Mouse (Mus musculus) ovary, adult 18-20 months (tissue): ENCODE data around the gene Thra.
A peak's percentile ranks its signal among the peaks of the same experiment; 100 is the strongest.

Experiments
- DNase-seq: peaks from one replicate; pipeline ENCODE4 v3.0.0; 2022; ENCODE audit warnings: low spot score, mixed read lengths

Gene Thra

DNA sequence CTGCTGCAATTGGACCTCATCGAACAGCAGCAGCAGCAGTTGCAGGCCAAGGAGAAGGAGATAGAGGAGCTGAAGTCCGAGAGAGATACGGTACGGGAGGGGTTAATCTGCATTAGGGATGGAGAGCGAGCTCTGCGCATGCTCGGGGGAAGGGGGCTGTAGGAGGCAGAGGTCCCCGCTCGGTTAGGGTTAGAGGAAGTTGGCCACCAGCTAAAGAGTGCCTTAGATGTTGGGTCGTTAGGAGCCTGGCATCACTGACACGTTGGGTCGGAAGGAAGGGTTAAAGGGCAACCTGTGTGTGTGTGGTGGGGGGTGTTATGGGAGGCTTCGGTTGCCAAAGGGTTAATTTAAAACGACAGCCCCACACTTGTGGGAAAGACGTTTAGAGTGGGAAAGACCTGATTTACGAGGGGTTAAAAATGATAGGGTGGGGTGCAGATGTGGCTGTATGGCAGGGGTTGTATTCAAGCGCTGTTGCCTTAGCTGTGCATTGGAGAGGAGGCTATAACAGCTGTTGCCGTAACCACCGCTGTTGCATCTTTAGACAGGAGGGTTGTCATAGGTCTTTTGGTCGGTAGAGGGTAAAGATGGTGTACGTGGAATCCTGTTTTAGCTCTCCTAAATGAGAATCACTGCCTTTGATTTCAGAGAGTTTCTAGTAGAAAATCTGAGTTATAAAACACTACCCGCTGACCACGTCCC lies 56.2 kb downstream of the Thra start:
- DNase-seq = no peak

DNA sequence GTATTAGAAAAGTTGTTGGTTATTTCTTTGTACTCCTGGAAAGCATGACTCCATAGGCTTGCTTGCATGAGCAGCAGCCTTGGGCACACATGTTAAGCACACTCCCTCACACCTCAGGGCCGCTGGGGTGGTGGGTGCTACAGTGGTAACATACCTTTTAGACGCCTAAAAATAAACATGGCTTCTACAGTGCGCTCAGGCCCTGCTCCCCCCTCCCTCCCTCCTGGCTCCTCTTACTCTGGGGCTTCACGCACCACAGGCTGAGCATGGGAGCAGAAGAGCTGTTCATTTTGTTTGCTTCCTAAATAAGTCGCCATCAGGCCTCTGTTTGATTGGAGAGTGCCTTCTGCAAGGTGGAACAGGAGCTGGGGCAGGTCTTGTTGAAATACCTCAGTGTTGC lies 56.9 kb downstream of the Thra start:
- DNase-seq = no peak

DNA sequence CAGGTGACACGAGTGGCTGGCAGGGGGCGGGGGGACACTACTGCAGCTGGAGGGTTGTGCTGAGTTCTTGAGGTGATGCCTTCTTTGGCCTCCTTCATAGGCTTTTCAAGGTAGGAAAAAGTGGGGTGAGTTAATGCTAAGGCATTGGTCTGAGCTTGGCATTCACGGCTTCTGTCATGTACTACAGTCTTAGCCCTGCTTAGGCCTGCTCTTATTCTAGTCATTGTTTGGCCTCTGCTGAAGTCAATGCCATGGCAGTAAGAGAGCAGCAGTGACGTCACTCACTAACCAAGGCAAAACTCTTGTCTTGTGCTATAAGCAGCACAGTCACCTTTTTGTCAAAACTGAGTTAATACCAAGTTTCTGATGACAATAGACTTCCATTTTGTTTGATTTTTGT lies 57.5 kb downstream of the Thra start:
- no peak for DNase-seq

DNA sequence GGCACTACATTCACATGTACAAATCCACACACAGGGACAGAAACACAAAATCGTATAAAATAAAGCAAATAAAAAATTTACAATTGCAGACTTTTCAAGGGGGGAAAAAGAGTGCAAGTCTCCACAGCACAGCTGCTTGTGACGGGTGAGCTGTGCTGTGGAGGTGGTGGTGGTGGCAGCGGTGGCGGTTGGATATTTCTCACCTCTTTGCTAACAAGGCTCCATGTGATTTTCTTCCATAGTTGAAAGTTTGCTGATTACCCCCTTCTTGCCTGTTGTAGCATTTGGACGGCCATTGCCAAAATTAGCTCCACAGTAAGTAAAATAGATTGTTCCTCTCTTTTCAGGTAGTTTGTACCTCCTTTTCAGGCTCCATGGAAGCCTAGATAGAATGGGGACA lies 64.2 kb downstream of the Thra start, which contains the start of gene Casc3:
Gene Casc3 (plus strand): TSS at position 301 of the 400 bp plus-strand sequence.
- no peak for DNase-seq

DNA sequence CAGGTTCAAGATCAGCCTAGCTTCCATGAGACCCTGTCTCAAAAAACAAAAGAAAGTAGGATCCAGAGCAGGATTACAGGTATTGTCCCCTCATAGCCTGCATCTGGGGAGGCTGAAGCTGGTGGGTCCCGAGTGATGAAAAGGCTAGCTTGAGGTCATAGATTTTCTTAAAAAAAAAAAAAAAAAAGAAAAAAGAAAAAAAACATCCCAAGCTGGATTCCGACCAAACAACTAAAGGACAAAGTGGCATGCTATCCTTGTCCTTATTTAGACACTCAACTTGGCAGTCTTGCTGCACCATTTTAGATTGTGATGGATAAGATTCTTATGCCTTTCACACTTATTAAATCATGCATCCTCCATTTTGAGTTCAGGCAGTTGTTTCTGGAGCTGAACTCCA lies 68.0 kb downstream of the Thra start:
- DNase-seq = no peak

DNA sequence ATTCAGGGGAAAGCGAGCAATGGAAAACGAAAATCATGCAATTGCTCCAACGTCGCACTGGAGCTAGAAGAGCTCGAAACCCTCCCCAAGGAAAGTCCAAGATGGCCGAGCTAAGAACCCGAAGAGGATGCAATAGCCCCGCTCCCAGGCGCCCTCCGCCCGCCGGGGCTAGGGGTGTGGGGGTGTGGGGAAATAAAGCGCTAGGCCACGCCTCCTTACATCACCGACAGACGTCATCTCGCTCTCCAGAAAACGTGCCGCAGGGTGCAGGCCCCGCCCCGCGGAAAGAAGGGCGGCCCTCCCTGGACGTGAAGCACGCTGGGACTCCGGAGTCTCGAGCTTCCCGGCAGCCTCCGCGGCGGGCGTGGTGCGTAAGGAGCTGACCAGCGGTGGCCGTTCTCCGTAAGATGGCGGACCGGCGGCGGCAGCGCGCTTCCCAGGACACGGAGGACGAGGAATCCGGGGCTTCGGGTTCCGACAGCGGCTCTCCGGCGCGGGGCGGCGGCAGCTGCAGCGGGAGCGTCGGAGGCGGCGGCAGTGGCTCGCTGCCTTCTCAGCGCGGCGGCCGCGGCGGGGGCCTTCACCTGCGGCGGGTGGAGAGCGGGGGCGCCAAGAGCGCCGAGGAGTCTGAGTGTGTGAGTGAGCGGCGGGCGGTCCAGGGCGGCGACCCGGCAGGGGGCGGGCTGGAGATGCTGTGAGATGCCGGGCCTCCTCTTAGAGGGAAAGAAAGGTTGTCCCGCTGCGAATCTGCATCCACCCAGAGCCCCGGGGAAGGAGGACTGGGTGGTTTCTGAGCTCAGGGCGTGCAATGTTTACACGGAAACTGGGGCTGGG lies 69.2 kb downstream of the Thra start:
- DNase-seq = peak; percentile 98

DNA sequence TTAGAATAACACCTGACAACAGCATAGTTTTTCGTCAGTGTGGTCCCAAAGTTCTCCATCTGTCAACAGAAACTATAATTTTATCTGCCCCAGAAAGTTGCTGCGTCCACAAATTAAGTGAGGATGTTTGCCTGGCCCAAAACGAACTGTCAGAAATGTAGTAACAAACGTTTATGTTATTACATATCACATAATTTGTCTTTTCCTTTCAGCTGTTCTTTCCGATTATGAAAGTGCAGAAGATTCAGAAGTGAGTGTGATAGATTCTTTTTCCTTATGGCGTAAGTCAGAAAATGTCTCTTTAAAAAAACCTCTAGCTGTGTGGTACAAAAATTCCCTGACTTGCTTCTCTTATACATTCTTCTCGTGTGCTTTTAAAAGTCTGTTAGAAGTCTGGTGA lies 70.2 kb downstream of the Thra start:
- DNase-seq = no peak

DNA sequence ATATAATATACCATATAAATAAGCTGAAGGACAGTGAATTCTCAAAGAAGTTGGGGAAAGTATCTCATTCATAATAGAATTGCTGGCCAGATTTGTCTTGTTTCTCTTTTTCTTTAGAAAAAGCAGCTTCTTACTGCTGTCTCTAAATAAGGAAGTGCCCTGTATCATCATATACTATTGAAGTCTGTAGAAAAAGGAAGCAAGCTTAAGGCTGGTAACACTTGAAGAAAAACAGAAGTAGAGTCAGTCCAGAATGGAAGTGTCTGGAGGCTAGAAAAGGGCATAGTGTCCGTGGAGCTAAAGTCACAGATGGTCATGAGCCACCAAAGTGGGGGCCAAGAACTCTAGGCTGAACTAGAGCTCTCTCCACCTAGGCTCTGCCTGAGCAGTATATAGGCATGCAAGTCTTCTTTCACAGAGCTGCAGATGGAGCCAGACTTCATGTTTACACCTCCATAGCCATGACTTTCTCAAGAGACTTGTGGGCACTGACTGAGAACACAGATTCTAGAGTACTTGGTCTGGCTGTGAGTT lies 76.3 kb downstream of the Thra start:
- DNase-seq = no peak
